Mouse (Mus musculus): ENCODE measurements at regions not wholly inside any gene's neighbourhood (a gene's known extent, or its start where the extent isn't known, plus 50 kb on each side); places are given as distances from the start of the nearest gene placed in this dataset.

GRCm38 (mm10) chr11:52522384-52522783 lies 126.2 kb downstream of the 9530068E07Rik start:
- Histone ChIP-seq H3K9me3 (ENCODE audit: low read length) (no peaks in the 10 kb centered on the region), H3K4me1 (ENCODE audit: insufficient read depth) (no peaks in the 10 kb centered on the region), H3K27ac (ENCODE audit: low read depth) (no peak overlapping the region), H3K36me3 (replicated peaks; ENCODE audit: insufficient read depth, low read length) (no peaks in the 10 kb centered on the region), H3K27me3 (ENCODE audit: insufficient read depth, low read length) (no peaks in the 10 kb centered on the region), H3K9ac (replicated peaks) (no peak overlapping the region), H3K4me2 (ENCODE audit: low read depth, low read length) (no peak overlapping the region), H3K4me3 (ENCODE audit: low read depth, low read length) (no peak overlapping the region)
- ATAC-seq (no peak), DNase-seq (no peak)
- 66% methylated on average over 3 of the region's 3 CpGs for WGBS (ENCODE audit: insufficient replicate concordance)
- TF ChIP-seq EP300 (IDR thresholded peaks at IDR 0.05; ENCODE audit: low read depth) (no peak), CTCF (IDR thresholded peaks at IDR 0.05; ENCODE audit: low read depth) (no peak)

GRCm38 (mm10) chr11:52523191-52523590 lies 127.0 kb downstream of the 9530068E07Rik start:
- H3K4me2 ChIP-seq (ENCODE audit: low read depth, low read length), result no peak overlapping the region
- WGBS (ENCODE audit: insufficient replicate concordance), result 31% methylated on average over 4 of the region's 4 CpGs
- no peaks in the 10 kb centered on the region for H3K4me1 ChIP-seq (ENCODE audit: insufficient read depth)
- no peak for TF ChIP-seq CTCF (IDR thresholded peaks at IDR 0.05; ENCODE audit: low read depth)
- TF ChIP-seq EP300 (IDR thresholded peaks at IDR 0.05; ENCODE audit: low read depth), result no peak
- no peak overlapping the region for H3K4me3 ChIP-seq (ENCODE audit: low read depth, low read length)
- H3K9ac ChIP-seq (replicated peaks), result no peak overlapping the region
- DNase-seq (no peak), ATAC-seq (no peak)
- no peak overlapping the region for H3K27ac ChIP-seq (ENCODE audit: low read depth)
- H3K27me3 ChIP-seq (ENCODE audit: insufficient read depth, low read length), result no peaks in the 10 kb centered on the region
- no peaks in the 10 kb centered on the region for H3K9me3 ChIP-seq (ENCODE audit: low read length)
- H3K36me3 ChIP-seq (replicated peaks; ENCODE audit: insufficient read depth, low read length), result no peaks in the 10 kb centered on the region

GRCm38 (mm10) chr11:52523671-52524070 lies 127.4 kb downstream of the 9530068E07Rik start:
- no peaks in the 10 kb centered on the region for H3K27me3 ChIP-seq (ENCODE audit: insufficient read depth, low read length)
- DNase-seq (no peak), ATAC-seq (no peak)
- H3K9ac ChIP-seq (replicated peaks), result no peak overlapping the region
- TF ChIP-seq EP300 (IDR thresholded peaks at IDR 0.05; ENCODE audit: low read depth) (no peak), CTCF (IDR thresholded peaks at IDR 0.05; ENCODE audit: low read depth) (no peak)
- H3K9me3 ChIP-seq (ENCODE audit: low read length), result no peaks in the 10 kb centered on the region
- H3K27ac ChIP-seq (ENCODE audit: low read depth), result no peak overlapping the region
- H3K4me2 ChIP-seq (ENCODE audit: low read depth, low read length), result no peak overlapping the region
- WGBS (ENCODE audit: insufficient replicate concordance), result 42% methylated on average over 2 of the region's 2 CpGs
- H3K36me3 ChIP-seq (replicated peaks; ENCODE audit: insufficient read depth, low read length), result no peaks in the 10 kb centered on the region
- H3K4me1 ChIP-seq (ENCODE audit: insufficient read depth), result no peaks in the 10 kb centered on the region
- no peak overlapping the region for H3K4me3 ChIP-seq (ENCODE audit: low read depth, low read length)

- no peaks in the 10 kb centered on the region for H3K36me3 ChIP-seq (replicated peaks; ENCODE audit: insufficient read depth, low read length)
- H3K27ac ChIP-seq (ENCODE audit: low read depth), result no peak overlapping the region
- ATAC-seq, result no peak
- H3K4me2 ChIP-seq (ENCODE audit: low read depth, low read length), result no peak overlapping the region
- H3K9me3 ChIP-seq (ENCODE audit: low read length), result no peaks in the 10 kb centered on the region
- no peak for DNase-seq
- H3K4me3 ChIP-seq (ENCODE audit: low read depth, low read length), result no peak overlapping the region
- TF ChIP-seq EP300 (IDR thresholded peaks at IDR 0.05; ENCODE audit: low read depth) (no peak), CTCF (IDR thresholded peaks at IDR 0.05; ENCODE audit: low read depth) (no peak)
- WGBS (ENCODE audit: insufficient replicate concordance), result 52% methylated on average over 6 of the region's 6 CpGs
- no peaks in the 10 kb centered on the region for H3K27me3 ChIP-seq (ENCODE audit: insufficient read depth, low read length)
- H3K9ac ChIP-seq (replicated peaks), result no peak overlapping the region
- no peaks in the 10 kb centered on the region for H3K4me1 ChIP-seq (ENCODE audit: insufficient read depth)
Measured at GRCm38 (mm10) chr11:52525446-52525845, 129.2 kb downstream of the 9530068E07Rik start.

- no peak overlapping the region for H3K4me3 ChIP-seq (ENCODE audit: low read depth, low read length)
- H3K36me3 ChIP-seq (replicated peaks; ENCODE audit: insufficient read depth, low read length), result no peaks in the 10 kb centered on the region
- H3K9me3 ChIP-seq (ENCODE audit: low read length), result no peaks in the 10 kb centered on the region
- ATAC-seq, result no peak
- no peak for DNase-seq
- H3K27ac ChIP-seq (ENCODE audit: low read depth), result no peak overlapping the region
- no peak overlapping the region for H3K9ac ChIP-seq (replicated peaks)
- no peaks in the 10 kb centered on the region for H3K27me3 ChIP-seq (ENCODE audit: insufficient read depth, low read length)
- H3K4me1 ChIP-seq (ENCODE audit: insufficient read depth), result no peaks in the 10 kb centered on the region
- 60% methylated on average over 6 of the region's 6 CpGs for WGBS (ENCODE audit: insufficient replicate concordance)
- no peak overlapping the region for H3K4me2 ChIP-seq (ENCODE audit: low read depth, low read length)
- no peak for TF ChIP-seq EP300 (IDR thresholded peaks at IDR 0.05; ENCODE audit: low read depth)
- no peak for TF ChIP-seq CTCF (IDR thresholded peaks at IDR 0.05; ENCODE audit: low read depth)
Measured at GRCm38 (mm10) chr11:52526306-52526705, 130.1 kb downstream of the 9530068E07Rik start.

- Histone ChIP-seq H3K27me3 (ENCODE audit: insufficient read depth, low read length) (no peaks in the 10 kb centered on the region), H3K4me1 (ENCODE audit: insufficient read depth) (no peaks in the 10 kb centered on the region), H3K4me2 (ENCODE audit: low read depth, low read length) (no peak overlapping the region), H3K9me3 (ENCODE audit: low read length) (no peaks in the 10 kb centered on the region), H3K9ac (replicated peaks) (no peak overlapping the region), H3K4me3 (ENCODE audit: low read depth, low read length) (no peak overlapping the region), H3K36me3 (replicated peaks; ENCODE audit: insufficient read depth, low read length) (no peaks in the 10 kb centered on the region), H3K27ac (ENCODE audit: low read depth) (no peak overlapping the region)
- no peak for ATAC-seq
- TF ChIP-seq CTCF (IDR thresholded peaks at IDR 0.05; ENCODE audit: low read depth) (no peak), EP300 (IDR thresholded peaks at IDR 0.05; ENCODE audit: low read depth) (no peak)
- WGBS (ENCODE audit: insufficient replicate concordance), result 62% methylated on average over 5 of the region's 5 CpGs
- DNase-seq, result no peak
Measured at GRCm38 (mm10) chr11:52533379-52533778, 137.2 kb downstream of the 9530068E07Rik start.

GRCm38 (mm10) chr11:52534586-52534985 lies 138.4 kb downstream of the 9530068E07Rik start:
- TF ChIP-seq CTCF (IDR thresholded peaks at IDR 0.05; ENCODE audit: low read depth) (no peak), EP300 (IDR thresholded peaks at IDR 0.05; ENCODE audit: low read depth) (no peak)
- no peaks in the 10 kb centered on the region for H3K36me3 ChIP-seq (replicated peaks; ENCODE audit: insufficient read depth, low read length)
- no peak overlapping the region for H3K4me2 ChIP-seq (ENCODE audit: low read depth, low read length)
- 64% methylated on average over 13 of the region's 13 CpGs for WGBS (ENCODE audit: insufficient replicate concordance)
- H3K9me3 ChIP-seq (ENCODE audit: low read length), result no peaks in the 10 kb centered on the region
- H3K9ac ChIP-seq (replicated peaks), result no peak overlapping the region
- no peak for DNase-seq
- no peak overlapping the region for H3K27ac ChIP-seq (ENCODE audit: low read depth)
- H3K27me3 ChIP-seq (ENCODE audit: insufficient read depth, low read length), result no peaks in the 10 kb centered on the region
- no peak for ATAC-seq
- H3K4me1 ChIP-seq (ENCODE audit: insufficient read depth), result no peaks in the 10 kb centered on the region
- H3K4me3 ChIP-seq (ENCODE audit: low read depth, low read length), result no peak overlapping the region

All from liver, postnatal 0 days (tissue).